Mouse (Mus musculus): Measurements from ENCODE around the gene Orm2.

Gene Orm2

DNA sequence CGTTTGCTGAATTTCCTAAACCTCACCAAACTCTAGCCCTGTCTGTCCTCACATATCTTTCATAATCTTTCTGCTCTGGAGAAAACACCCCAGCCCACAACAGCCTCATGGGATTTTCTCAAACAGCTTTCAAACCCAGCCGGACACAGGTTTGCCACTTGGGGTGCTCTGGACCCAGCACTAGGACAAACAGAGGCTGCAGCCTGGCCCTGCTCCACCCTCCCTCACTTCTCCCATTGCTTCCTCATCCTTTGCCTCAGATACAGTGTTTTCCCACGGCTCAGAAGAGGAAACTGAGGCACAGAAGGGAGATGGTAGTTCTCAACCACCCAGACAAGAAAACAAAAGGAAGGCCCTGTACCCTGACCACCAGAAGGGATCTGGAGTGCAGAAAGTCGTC lies 43.4 kb downstream of the Orm2 start:
- DNase-seq (ENCODE audit: inconsistent ontology term): no peak

GRCm38 (mm10) chr4:63408247-63408646 lies 46.0 kb downstream of the Orm2 start:
- DNase-seq (ENCODE audit: inconsistent ontology term): no peak

- peak; percentile 60 for DNase-seq (ENCODE audit: inconsistent ontology term)
These were observed 46.4 kb downstream of the Orm2 start for GRCm38 (mm10) chr4:63408649-63409048.

DNA sequence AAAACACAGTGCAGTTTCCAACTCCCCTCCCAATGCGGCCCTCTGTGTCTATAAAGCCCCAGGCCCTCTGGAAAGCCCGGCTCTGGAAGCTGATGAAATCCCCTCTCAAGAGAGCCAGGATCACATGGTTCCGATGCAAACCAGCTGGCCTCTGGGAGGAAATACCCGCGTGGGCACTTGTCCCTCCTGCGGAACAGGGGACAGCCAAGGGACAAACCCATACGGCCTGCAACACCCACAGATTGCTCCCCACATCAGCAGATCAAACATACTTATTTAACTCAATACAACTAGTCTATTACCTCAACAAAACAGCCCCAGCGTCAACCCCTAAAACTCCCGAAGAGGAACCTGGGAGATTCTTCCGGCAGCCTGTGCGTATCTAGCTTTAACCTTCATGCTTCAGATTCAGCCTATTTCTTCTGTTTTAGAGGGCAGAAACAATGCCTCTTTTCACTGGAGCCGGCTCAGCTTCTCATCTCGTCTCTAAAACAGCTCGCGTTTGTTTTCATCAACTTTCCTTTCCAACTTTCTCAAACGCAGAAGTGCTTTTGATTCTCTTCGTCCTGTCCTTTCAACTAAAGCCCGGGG lies 47.2 kb downstream of the Orm2 start:
- DNase-seq (ENCODE audit: inconsistent ontology term): peak; percentile 38

DNA sequence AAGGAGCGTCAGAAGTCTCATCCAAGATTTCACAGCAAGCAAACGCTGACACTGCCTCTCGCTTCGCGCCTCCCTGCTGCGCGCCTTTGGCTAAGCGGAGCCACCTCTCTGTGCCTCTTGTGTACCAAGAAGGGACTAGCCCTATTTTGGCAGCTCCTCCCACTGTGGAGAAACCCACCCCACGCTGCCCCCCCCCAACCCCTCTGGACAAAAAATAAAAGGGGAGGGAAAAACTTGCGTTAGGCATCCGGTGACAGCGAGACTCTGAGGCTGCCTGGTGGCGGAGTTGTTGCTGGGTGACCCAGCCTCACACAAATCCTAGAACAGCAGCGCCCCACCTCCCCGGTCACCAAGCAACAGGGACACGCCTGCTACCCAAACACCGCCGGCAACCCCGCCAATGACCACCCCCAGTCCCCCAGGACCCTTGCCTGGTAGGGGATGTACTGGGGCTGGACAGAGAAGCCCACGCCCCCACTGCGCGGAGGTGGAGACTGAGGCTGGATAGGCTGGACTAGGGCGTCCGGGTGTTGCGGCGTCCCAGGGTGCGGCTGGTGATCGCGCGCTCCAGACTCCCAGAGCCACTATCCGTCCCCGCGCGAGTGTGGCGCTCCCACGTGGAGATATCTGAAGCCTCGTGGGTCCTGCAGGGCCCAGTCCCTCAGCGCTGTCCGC lies 47.8 kb downstream of the Orm2 start:
- peak; percentile 85 for DNase-seq (ENCODE audit: inconsistent ontology term)

DNA sequence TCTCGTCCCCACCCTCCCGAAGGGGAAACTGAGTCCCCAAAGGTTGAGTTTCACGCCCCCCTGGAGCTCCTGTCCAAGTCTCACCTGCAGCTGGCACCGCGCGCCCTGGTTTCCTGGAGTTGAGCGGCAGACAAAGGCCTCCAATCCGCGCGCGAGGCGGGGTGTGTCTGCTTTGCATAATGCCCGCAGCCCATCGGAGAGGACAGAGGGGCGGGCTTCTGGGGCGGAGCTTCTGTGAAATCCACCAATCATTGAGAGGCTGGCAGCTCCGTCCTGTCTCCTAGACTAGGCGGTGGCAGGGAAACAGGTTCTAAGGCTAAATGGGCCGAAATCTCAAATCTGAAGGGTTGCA lies 48.3 kb downstream of the Orm2 start:
- peak; percentile 96 for DNase-seq (ENCODE audit: inconsistent ontology term)

DNA sequence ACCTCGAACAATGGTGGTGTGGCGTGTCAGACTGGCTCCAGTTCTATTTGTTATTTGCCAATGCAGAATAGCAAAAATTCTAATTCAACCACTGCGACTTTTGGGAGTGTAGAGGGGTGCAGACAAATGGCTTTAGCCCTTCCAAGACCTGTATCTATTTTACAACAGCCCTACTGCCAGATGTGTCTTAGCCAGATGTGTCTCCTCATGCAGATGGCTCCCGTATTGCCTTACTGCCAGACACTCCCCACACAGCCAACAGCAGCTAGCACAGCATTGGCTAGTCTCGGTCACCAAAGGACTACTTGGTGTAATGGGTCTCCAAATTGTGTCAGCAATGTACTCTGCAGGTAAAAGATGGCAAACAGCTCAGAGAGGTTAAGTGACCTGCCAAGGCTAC lies 49.0 kb downstream of the Orm2 start:
- DNase-seq (ENCODE audit: inconsistent ontology term): no peak

DNA sequence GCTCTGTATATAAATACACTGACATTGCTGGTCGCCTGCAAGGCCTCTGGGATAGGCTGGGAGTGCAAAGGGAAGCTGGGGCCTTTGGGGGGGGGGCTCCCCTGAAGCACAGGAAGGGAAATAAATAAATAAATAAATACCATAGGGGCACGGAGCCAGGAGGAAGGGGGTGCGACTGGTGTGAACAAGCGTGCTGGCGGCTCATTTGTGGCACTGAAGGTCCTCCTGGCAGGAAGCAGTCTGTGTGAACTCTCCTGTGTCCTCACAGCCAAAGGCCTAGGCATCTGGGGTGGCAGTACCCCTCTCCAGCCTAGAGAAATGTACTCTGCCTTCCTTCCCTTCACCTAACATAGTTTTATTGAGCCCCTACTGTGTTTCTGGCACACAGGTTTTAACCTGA lies 52.7 kb downstream of the Orm2 start:
- no peak for DNase-seq (ENCODE audit: inconsistent ontology term)

All from Muller cell, postnatal 12 days (primary cell).